Mouse (Mus musculus) stomach, embryonic 15.5 days (tissue): ENCODE measurements around the gene Itgam. TPM values are rescaled to one million over a fixed set of nuclear protein-coding genes. Genes with fewer than 3 reads are reported as not detected.
"Not testable (repeated sequence)": the region's sequence is repeated elsewhere in the genome, so short reads cannot be mapped to it uniquely, and the experiment has no call there.

Source experiments
- ATAC-seq: fragments of 200-750 bp; cut with Nextera tagmentation; 2 replicates; pipeline ENCODE4 v1.8.0; 2017; ENCODE audit warnings: low read depth, moderate number of reproducible peaks, moderate TSS enrichment; ENCODE audit not compliant: insufficient read depth, low FRiP score
- H3K27ac ChIP-seq: fragments of 300-500 bp; sonication (generic); 2 replicates; pipeline ENCODE4 v1.5.1; 2015; ENCODE audit warnings: mild to moderate bottlenecking, inconsistent platforms
- H3K27me3 ChIP-seq: fragments of 300-500 bp; sonication (generic); replicated peaks from 2 replicates; pipeline ENCODE4 v1.6.1; 2015; ENCODE audit warnings: inconsistent platforms
- H3K36me3 ChIP-seq: fragments of 300-500 bp; sonication (generic); 2 replicates; pipeline ENCODE4 v1.6.1; 2015; ENCODE audit warnings: inconsistent platforms
- H3K4me1 ChIP-seq: fragments of 300-500 bp; sonication (generic); 2 replicates; pipeline ENCODE4 v1.6.1; 2015; ENCODE audit warnings: inconsistent platforms
- H3K4me2 ChIP-seq: fragments of 300-500 bp; sonication (generic); 2 replicates; pipeline ENCODE4 v1.6.1; 2015; ENCODE audit warnings: mild to moderate bottlenecking, inconsistent platforms
- H3K4me3 ChIP-seq: fragments of 300-500 bp; sonication (generic); replicated peaks from 2 replicates; pipeline ENCODE4 v1.5.1; 2015; ENCODE audit warnings: inconsistent platforms
- H3K9ac ChIP-seq: fragments of 300-500 bp; sonication (generic); 2 replicates; pipeline ENCODE4 v1.6.1; 2015; ENCODE audit warnings: inconsistent platforms
- H3K9me3 ChIP-seq: fragments of 300-500 bp; sonication (generic); 2 replicates; pipeline ENCODE4 v1.6.1; 2016; ENCODE audit warnings: inconsistent platforms
- WGBS: fragments of 180-500 bp; shearing (Covaris S2); methylation state at CpG from one replicate; pipeline ENCODE4 v1.1.7; 2015; 5-methylcytosine and 5-hydroxymethylcytosine counted together
- polyA plus RNA-seq: library from polyadenylated mRNA; unstranded; fragments of >200 nt; fragmentation: Nextera tagmentation; extraction: Ambion mirVana; gene quantifications from 2 replicates; pipeline ENCODE4 v1.2.1, GENCODE M21; 2015

The Itgam gene
- polyA plus RNA-seq = 3.5 and 3.6 TPM in 2 replicates

DNA sequence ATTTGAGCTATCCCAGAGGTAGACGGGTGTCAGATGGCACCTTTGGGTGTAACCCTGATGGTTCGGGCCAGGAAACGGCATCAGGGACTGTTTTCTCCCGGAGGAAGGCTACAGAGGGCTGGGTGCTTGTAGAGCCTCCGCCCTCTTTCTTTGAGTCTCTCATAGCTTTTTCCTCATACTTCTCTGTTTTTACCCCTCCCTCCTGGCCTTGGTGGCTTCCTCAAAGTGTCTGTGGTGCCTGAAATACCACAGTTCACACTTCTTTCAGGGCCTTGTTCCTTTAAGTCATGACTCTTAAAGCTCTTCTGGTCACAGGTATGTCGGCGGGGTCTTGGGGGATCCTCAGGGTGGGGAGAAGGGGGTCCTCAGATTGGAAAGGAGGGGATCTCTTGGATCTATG lies at the start of gene Itgam, which contains the start of gene Gm49368:
TSS of gene Itgam (plus strand) at position 185 of the 400 bp plus-strand sequence.
TSS of gene Gm49368 (plus strand) at position 228 of the 400 bp plus-strand sequence.
- WGBS = 74% methylated on average over 7 of the region's 7 CpGs
- H3K9ac ChIP-seq = no peak within 1 kb of the TSS
- no peaks in the 10 kb centered on the region for H3K4me1 ChIP-seq
- no peak within 1 kb of the TSS for H3K27ac ChIP-seq
- no peaks in the 10 kb centered on the region for H3K36me3 ChIP-seq
- no peaks in the 10 kb centered on the region for H3K9me3 ChIP-seq
- H3K27me3 ChIP-seq = no peaks in the 10 kb centered on the region
- ATAC-seq = no peak
- H3K4me3 ChIP-seq = no peak within 1 kb of the TSS
- no peak within 1 kb of the TSS for H3K4me2 ChIP-seq

DNA sequence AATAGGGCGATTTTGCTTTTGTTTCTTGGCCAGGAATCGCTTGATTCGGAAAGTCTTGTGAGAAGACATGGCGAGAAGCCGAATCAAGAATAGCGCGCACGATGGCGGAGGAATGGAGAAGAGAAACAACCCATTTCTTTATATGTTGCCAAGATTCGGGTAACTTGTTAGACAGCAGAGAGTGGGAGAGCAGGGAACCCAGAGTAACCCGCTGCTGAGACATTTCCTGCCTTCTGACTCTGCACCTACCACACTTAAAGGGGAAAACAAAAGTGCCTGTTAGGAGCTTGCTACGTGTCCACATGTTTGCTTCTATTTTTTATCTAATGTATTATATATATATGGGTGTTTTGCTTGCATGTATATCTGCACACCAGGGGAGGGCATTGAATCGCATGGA lies 49.3 kb upstream of the Itgam start:
- 92% methylated on average over 13 of the region's 13 CpGs for WGBS
- no peaks in the 10 kb centered on the region for H3K36me3 ChIP-seq
- H3K4me3 ChIP-seq = no peak overlapping the region
- no peak overlapping the region for H3K4me2 ChIP-seq
- H3K27me3 ChIP-seq = no peaks in the 10 kb centered on the region
- no peak overlapping the region for H3K9ac ChIP-seq
- H3K4me1 ChIP-seq = 0 out of 2 replicates have a peak, but pooled peaks cover 2% of the 10 kb centered on the region
- H3K9me3 ChIP-seq = no peaks in the 10 kb centered on the region
- H3K27ac ChIP-seq = no peak overlapping the region
- no peak for ATAC-seq

- not testable (repeated sequence) for H3K27me3 ChIP-seq, H3K27ac ChIP-seq, H3K4me3 ChIP-seq, H3K9me3 ChIP-seq, H3K4me2 ChIP-seq, H3K36me3 ChIP-seq, H3K4me1 ChIP-seq, H3K9ac ChIP-seq, ATAC-seq
- 54% methylated on average over 5 of the region's 5 CpGs for WGBS
These were observed 46.3 kb upstream of the Itgam start for GRCm38 (mm10) chr7:128016134-128016533.

- Histone ChIP-seq H3K4me1 (no peaks in the 10 kb centered on the region), H3K4me3 (no peak overlapping the region), H3K27me3 (no peaks in the 10 kb centered on the region), H3K4me2 (no peak overlapping the region), H3K36me3 (no peaks in the 10 kb centered on the region), H3K9me3 (no peaks in the 10 kb centered on the region), H3K27ac (no peak overlapping the region), H3K9ac (no peak overlapping the region)
- ATAC-seq = no peak
- 70% methylated on average over 6 of the region's 6 CpGs for WGBS
These were observed 45.8 kb upstream of the Itgam start for GRCm38 (mm10) chr7:128016650-128017049.

DNA sequence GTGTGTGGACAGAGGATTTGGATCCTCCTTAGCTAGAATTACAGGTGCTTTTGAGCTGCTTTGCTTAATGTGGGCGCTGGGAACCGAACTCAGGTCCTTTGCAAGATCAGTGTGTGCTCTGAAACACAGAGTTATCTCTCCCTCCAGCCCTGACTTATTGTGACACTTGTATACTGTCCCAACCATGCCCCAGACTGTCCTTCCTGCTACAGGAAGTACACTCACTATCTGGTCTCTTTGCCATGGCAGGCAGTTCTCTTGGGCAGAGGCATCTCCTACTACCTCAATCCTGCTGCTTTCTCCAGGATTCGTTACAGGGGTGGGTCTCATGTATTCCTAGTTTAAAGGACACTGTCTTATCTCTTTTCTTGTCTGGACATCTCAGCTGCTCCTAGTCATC lies 44.2 kb upstream of the Itgam start:
- Histone ChIP-seq H3K27me3 (no peaks in the 10 kb centered on the region), H3K4me3 (no peak overlapping the region), H3K4me1 (no peaks in the 10 kb centered on the region), H3K27ac (no peak overlapping the region), H3K36me3 (no peaks in the 10 kb centered on the region), H3K4me2 (no peak overlapping the region), H3K9ac (no peak overlapping the region), H3K9me3 (no peaks in the 10 kb centered on the region)
- no peak for ATAC-seq
- WGBS = 85% methylated on average over 3 of the region's 3 CpGs

- H3K4me2 ChIP-seq = no peak overlapping the region
- no peaks in the 10 kb centered on the region for H3K27me3 ChIP-seq
- no peak overlapping the region for H3K4me3 ChIP-seq
- H3K9me3 ChIP-seq = no peaks in the 10 kb centered on the region
- no peaks in the 10 kb centered on the region for H3K4me1 ChIP-seq
- no peak overlapping the region for H3K27ac ChIP-seq
- H3K36me3 ChIP-seq = no peaks in the 10 kb centered on the region
- ATAC-seq = no peak
- H3K9ac ChIP-seq = no peak overlapping the region
- WGBS = 81% methylated on average over 2 of the region's 2 CpGs
These were observed 43.3 kb upstream of the Itgam start for GRCm38 (mm10) chr7:128019187-128019586.

DNA sequence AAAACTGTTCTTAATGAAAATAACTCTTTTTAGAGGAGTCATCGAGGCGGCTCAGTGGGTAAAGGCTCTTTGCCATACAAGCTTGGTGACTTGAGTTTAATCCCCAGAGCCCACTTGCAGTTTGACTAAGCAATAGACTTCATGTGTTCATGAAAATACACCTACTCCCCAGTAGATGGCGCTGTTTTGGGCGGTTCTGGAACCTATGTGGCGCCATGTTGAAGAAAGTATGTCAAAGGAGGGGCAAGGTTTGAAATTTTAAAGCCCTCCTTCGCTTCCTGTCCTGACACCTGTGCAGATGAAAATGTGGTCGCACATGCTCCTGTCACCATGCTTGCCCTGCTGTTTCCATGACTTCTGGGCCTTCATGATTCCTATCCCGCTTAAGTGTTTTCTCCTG lies 39.5 kb upstream of the Itgam start:
- Histone ChIP-seq H3K36me3 (no peaks in the 10 kb centered on the region), H3K9me3 (no peaks in the 10 kb centered on the region), H3K4me3 (no peak overlapping the region), H3K9ac (no peak overlapping the region), H3K4me2 (no peak overlapping the region), H3K4me1 (no peaks in the 10 kb centered on the region), H3K27me3 (no peaks in the 10 kb centered on the region), H3K27ac (no peak overlapping the region)
- WGBS = 62% methylated on average over 8 of the region's 8 CpGs
- no peak for ATAC-seq

GRCm38 (mm10) chr7:128023565-128023964 lies 38.9 kb upstream of the Itgam start:
- Histone ChIP-seq H3K36me3 (no peaks in the 10 kb centered on the region), H3K4me1 (no peaks in the 10 kb centered on the region), H3K9ac (no peak overlapping the region), H3K27ac (no peak overlapping the region), H3K4me2 (no peak overlapping the region), H3K9me3 (no peaks in the 10 kb centered on the region), H3K27me3 (no peaks in the 10 kb centered on the region), H3K4me3 (no peak overlapping the region)
- ATAC-seq = no peak
- 87% methylated on average over 4 of the region's 4 CpGs for WGBS

DNA sequence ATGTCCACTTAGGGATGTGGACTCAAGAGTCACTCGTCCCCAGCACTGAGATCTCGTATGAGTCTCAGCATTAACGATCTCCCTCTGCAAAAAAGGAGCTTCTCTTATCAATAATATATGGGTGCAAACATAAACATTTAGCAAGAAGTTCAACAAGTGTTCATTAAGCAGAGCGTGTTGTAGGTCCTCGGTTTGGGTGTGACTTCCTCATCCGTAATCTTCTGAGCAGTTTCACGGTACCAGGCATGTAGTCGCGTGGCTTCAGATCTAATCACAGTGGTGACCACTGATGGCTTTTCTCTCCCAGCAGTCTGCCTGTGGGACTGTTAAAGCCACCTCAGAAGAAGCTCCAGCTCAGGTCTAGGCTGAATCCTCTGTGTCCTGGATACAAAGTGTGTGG lies 38.1 kb upstream of the Itgam start:
- WGBS = 70% methylated on average over 9 of the region's 9 CpGs
- Histone ChIP-seq H3K9me3 (no peaks in the 10 kb centered on the region), H3K27ac (no peak overlapping the region), H3K4me3 (no peak overlapping the region), H3K9ac (no peak overlapping the region), H3K4me2 (no peak overlapping the region), H3K36me3 (no peaks in the 10 kb centered on the region), H3K27me3 (no peaks in the 10 kb centered on the region), H3K4me1 (no peaks in the 10 kb centered on the region)
- no peak for ATAC-seq

DNA sequence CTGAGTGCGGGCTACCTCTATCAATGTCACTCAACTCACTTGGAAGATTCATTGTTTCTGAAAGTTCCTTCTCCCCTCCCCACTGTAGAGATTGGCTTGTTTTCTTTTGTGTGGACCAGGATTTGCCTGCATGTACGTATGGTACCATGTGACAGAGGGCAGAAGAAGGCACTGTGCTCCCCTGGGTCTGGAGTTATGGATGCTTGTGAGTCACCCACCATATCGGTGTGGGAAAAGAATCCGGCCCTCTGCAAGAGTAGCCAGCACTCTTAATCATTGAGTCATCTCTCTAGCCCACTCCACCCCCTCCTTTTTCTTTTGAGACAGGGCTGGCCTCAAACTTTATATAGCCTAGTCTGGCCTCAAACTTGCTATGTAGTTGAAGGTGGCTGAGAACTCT lies 37.5 kb upstream of the Itgam start:
- H3K9me3 ChIP-seq = no peaks in the 10 kb centered on the region
- ATAC-seq = no peak
- 81% methylated on average over 4 of the region's 4 CpGs for WGBS
- H3K36me3 ChIP-seq = no peaks in the 10 kb centered on the region
- H3K9ac ChIP-seq = no peak overlapping the region
- no peaks in the 10 kb centered on the region for H3K4me1 ChIP-seq
- H3K4me2 ChIP-seq = no peak overlapping the region
- no peak overlapping the region for H3K4me3 ChIP-seq
- no peak overlapping the region for H3K27ac ChIP-seq
- H3K27me3 ChIP-seq = no peaks in the 10 kb centered on the region

DNA sequence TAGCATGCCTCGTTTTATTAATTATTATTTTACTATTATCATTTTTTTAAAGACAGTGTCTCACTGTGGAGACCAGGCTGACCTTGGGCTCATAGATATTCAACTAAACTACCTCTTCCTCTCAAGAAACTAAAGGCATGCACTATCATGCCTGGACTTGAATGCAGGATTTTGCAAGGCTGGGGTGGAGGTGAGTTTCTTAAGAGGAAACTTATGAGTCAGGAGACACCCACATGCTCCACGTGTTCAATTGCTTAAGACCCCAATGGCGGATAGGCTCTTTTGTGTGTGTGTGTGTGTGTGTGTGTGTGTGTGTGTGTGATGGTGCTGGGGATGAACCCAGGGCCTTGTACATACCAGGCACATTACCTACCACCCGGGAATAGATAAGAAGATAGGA lies 37.1 kb upstream of the Itgam start:
- H3K4me1 ChIP-seq = no peaks in the 10 kb centered on the region
- H3K4me3 ChIP-seq = no peak overlapping the region
- ATAC-seq = no peak
- no peaks in the 10 kb centered on the region for H3K9me3 ChIP-seq
- H3K27me3 ChIP-seq = no peaks in the 10 kb centered on the region
- no peaks in the 10 kb centered on the region for H3K36me3 ChIP-seq
- 74% methylated on average over 4 of the region's 4 CpGs for WGBS
- H3K27ac ChIP-seq = no peak overlapping the region
- no peak overlapping the region for H3K4me2 ChIP-seq
- H3K9ac ChIP-seq = no peak overlapping the region

DNA sequence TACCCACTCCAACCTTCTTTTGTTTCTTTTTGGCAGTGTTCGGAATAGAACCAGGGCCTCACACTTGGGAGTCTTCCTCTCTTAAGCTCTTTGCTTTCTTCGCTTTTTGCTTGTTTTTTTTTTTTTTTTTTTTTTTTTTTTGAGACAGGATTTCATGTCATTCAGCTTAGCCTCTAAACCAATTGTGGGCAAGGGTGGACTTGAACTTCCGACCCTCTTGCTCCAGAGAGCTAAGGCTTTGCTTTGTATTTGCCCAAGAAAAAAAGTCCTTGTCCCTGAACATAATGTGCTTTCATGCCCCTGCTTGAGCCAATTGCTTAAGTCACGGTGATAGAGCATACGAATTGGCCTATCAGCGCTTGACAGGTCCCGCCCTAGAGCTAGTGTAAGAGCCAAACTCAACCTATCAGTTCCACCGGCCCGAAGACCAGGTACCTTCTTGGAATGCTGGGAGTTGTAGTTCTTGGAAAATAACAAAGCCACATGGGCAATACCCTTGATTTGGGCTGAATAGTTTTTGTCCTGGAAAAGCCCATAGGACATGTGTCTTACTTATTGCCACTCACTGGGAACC lies 30.9 kb upstream of the Itgam start:
- WGBS = 42% methylated on average over 9 of the region's 9 CpGs
- ATAC-seq = peak; percentile 84
- Histone ChIP-seq H3K9ac (no peak overlapping the region), H3K27ac (peak overlapping the region; percentile 67), H3K9me3 (no peaks in the 10 kb centered on the region), H3K36me3 (no peaks in the 10 kb centered on the region), H3K27me3 (no peaks in the 10 kb centered on the region), H3K4me2 (no peak overlapping the region), H3K4me1 (no peaks in the 10 kb centered on the region), H3K4me3 (no peak overlapping the region)
